Mouse (Mus musculus) stomach, postnatal 0 days (tissue): ENCODE measurements around the gene Olfr1393.

Experiments
- CTCF ChIP-seq: IDR thresholded peaks from 2 replicates; pipeline ENCODE4 v1.5.1; 2016; ENCODE audit warnings: antibody characterized with exemption, low read depth, mild to moderate bottlenecking, moderate library complexity
- EP300 ChIP-seq: optimal IDR thresholded peaks from 2 replicates; pipeline ENCODE3; 2016; ENCODE audit warnings: antibody characterized with exemption

GRCm38 (mm10) chr11:49262286-49262685 lies 15.8 kb upstream of the Olfr1393 start:
- TF ChIP-seq EP300 (no peak), CTCF (no peak)
